Mouse (Mus musculus) liver, embryonic 11.5 days (tissue): ENCODE measurements around the gene Mpc1. TPM values are rescaled to one million over a fixed set of nuclear protein-coding genes. Genes with fewer than 3 reads are reported as not detected.
A peak's percentile ranks its signal among the peaks of the same experiment; 100 is the strongest.

ENCODE experiments used
- ATAC-seq: fragments of 200-750 bp; cut with Nextera tagmentation; replicated peaks from 2 replicates; pipeline ENCODE4 v1.8.0; 2017; ENCODE audit warnings: moderate number of reproducible peaks, mild to moderate bottlenecking, moderate TSS enrichment, moderate library complexity; ENCODE audit not compliant: low FRiP score
- DNase-seq: peaks from one replicate; pipeline ENCODE4 v3.0.0-alpha.2; 2017; ENCODE audit warnings: low spot score
- H3K27ac ChIP-seq: fragments of 300-500 bp; sonication (generic); 2 replicates; pipeline ENCODE4 v1.5.1; 2014; ENCODE audit warnings: mild to moderate bottlenecking, low read depth, low read length, control low read depth
- H3K27me3 ChIP-seq: fragments of 300-500 bp; sonication (generic); replicated peaks from 2 replicates; pipeline ENCODE4 v1.6.1; 2014; ENCODE audit warnings: low read length, mixed read lengths; ENCODE audit not compliant: control insufficient read depth, insufficient read depth
- H3K36me3 ChIP-seq: fragments of 300-500 bp; sonication (generic); 2 replicates; pipeline ENCODE4 v1.6.1; 2014; ENCODE audit warnings: mild to moderate bottlenecking, low read length, moderate library complexity, mixed read lengths; ENCODE audit not compliant: control insufficient read depth, insufficient read depth
- H3K4me1 ChIP-seq: fragments of 300-500 bp; sonication (generic); replicated peaks from 2 replicates; pipeline ENCODE4 v1.6.1; 2014; ENCODE audit warnings: low read length, mixed read lengths; ENCODE audit not compliant: control insufficient read depth, insufficient read depth
- H3K4me2 ChIP-seq: fragments of 300-500 bp; sonication (generic); 2 replicates; pipeline ENCODE4 v1.6.1; 2014; ENCODE audit warnings: mild to moderate bottlenecking, control low read depth, moderate library complexity
- H3K4me3 ChIP-seq: fragments of 300-500 bp; sonication (generic); 2 replicates; pipeline ENCODE4 v1.5.1; 2014; ENCODE audit warnings: low read depth, low read length, control low read depth
- H3K9ac ChIP-seq: fragments of 300-500 bp; sonication (generic); 2 replicates; pipeline ENCODE4 v1.6.1; 2014; ENCODE audit warnings: low read depth, low read length, control low read depth
- H3K9me3 ChIP-seq: fragments of 300-500 bp; sonication (generic); 2 replicates; pipeline ENCODE4 v1.6.1; 2016; ENCODE audit warnings: low read length, inconsistent platforms, mixed read lengths; ENCODE audit not compliant: control insufficient read depth
- WGBS: fragments of 180-500 bp; shearing (Covaris S2); extraction: QIAGEN DNeasy Blood & Tissue Kit; methylation state at CpG from one replicate; pipeline ENCODE4 v1.1.7; 2014; 5-methylcytosine and 5-hydroxymethylcytosine counted together
- polyA plus RNA-seq: library from polyadenylated mRNA; unstranded; fragments of >200 nt; fragmentation: Nextera tagmentation; extraction: Ambion mirVana; gene quantifications from 2 replicates; pipeline ENCODE4 v1.2.1, GENCODE M21; 2014

The Mpc1 gene
- polyA plus RNA-seq, 1 experiment from 2014 or later, result 123 TPM

- WGBS, result 31% methylated on average over 6 of the region's 6 CpGs
These were observed 10.5 kb upstream of the Mpc1 start for GRCm38 (mm10) chr17:8272054-8272749.

GRCm38 (mm10) chr17:8272951-8273350, 9.8 kb upstream of the Mpc1 start:
- DNase-seq (no peak), ATAC-seq (no peak)
- Histone ChIP-seq H3K4me1 (0 out of 2 replicates have a peak, but pooled peaks cover 2% of the 10 kb centered on the region), H3K27ac (no peak overlapping the region), H3K27me3 (0 out of 2 replicates have a peak, but pooled peaks cover 7% of the 10 kb centered on the region), H3K9me3 (no peaks in the 10 kb centered on the region), H3K4me3 (no peak overlapping the region), H3K4me2 (no peak overlapping the region), H3K36me3 (no peaks in the 10 kb centered on the region), H3K9ac (no peak overlapping the region)
- 50% methylated on average over 6 of the region's 6 CpGs for WGBS

More at GRCm38 (mm10) chr17:8272054-8272749, 10.5 kb upstream of the Mpc1 start:
- H3K4me2 ChIP-seq, result no peak overlapping the region
- 0 out of 2 replicates have a peak, but pooled peaks cover 2% of the 10 kb centered on the region for H3K4me1 ChIP-seq
- no peak overlapping the region for H3K4me3 ChIP-seq
- H3K9ac ChIP-seq, result no peak overlapping the region
- ATAC-seq (no peak), DNase-seq (no peak)
- no peaks in the 10 kb centered on the region for H3K36me3 ChIP-seq
- no peaks in the 10 kb centered on the region for H3K9me3 ChIP-seq
- no peak overlapping the region for H3K27ac ChIP-seq
- 0 out of 2 replicates have a peak, but pooled peaks cover 7% of the 10 kb centered on the region for H3K27me3 ChIP-seq

GRCm38 (mm10) chr17:8276071-8276470, 6.6 kb upstream of the Mpc1 start:
- no peak overlapping the region for H3K9ac ChIP-seq
- H3K4me1 ChIP-seq, result 0 out of 2 replicates have a peak, but pooled peaks cover 2% of the 10 kb centered on the region
- no peak for DNase-seq
- WGBS, result 63% methylated on average over 4 of the region's 4 CpGs
- H3K4me3 ChIP-seq, result no peak overlapping the region
- H3K27me3 ChIP-seq, result 0 out of 2 replicates have a peak, but pooled peaks cover 3% of the 10 kb centered on the region
- H3K9me3 ChIP-seq, result no peaks in the 10 kb centered on the region
- no peaks in the 10 kb centered on the region for H3K36me3 ChIP-seq
- no peak overlapping the region for H3K4me2 ChIP-seq
- no peak for ATAC-seq
- no peak overlapping the region for H3K27ac ChIP-seq

GRCm38 (mm10) chr17:8276680-8277079, 6.0 kb upstream of the Mpc1 start:
- no peak for DNase-seq
- 0 out of 2 replicates have a peak, but pooled peaks cover 3% of the 10 kb centered on the region for H3K27me3 ChIP-seq
- H3K27ac ChIP-seq, result no peak overlapping the region
- no peak overlapping the region for H3K4me3 ChIP-seq
- no peak overlapping the region for H3K4me2 ChIP-seq
- 73% methylated on average over 7 of the region's 7 CpGs for WGBS
- H3K36me3 ChIP-seq, result no peaks in the 10 kb centered on the region
- H3K9ac ChIP-seq, result no peak overlapping the region
- no peaks in the 10 kb centered on the region for H3K9me3 ChIP-seq
- no peak for ATAC-seq
- H3K4me1 ChIP-seq, result 0 out of 2 replicates have a peak, but pooled peaks cover 2% of the 10 kb centered on the region

- Histone ChIP-seq H3K27ac (no peak overlapping the region), H3K36me3 (no peaks in the 10 kb centered on the region), H3K4me3 (no peak overlapping the region), H3K27me3 (0 out of 2 replicates have a peak, but pooled peaks cover 3% of the 10 kb centered on the region), H3K9ac (no peak overlapping the region), H3K4me2 (no peak overlapping the region), H3K9me3 (no peaks in the 10 kb centered on the region), H3K4me1 (0 out of 2 replicates have a peak, but pooled peaks cover 2% of the 10 kb centered on the region)
- 92% methylated on average over 3 of the region's 3 CpGs for WGBS
- no peak for ATAC-seq
- DNase-seq, result no peak
These were observed 5.4 kb upstream of the Mpc1 start for GRCm38 (mm10) chr17:8277266-8277665.

- no peak overlapping the region for H3K9ac ChIP-seq
- 0 out of 2 replicates have a peak, but pooled peaks cover 3% of the 10 kb centered on the region for H3K27me3 ChIP-seq
- no peak overlapping the region for H3K4me2 ChIP-seq
- DNase-seq (no peak), ATAC-seq (no peak)
- H3K27ac ChIP-seq, result no peak overlapping the region
- no peaks in the 10 kb centered on the region for H3K36me3 ChIP-seq
- H3K9me3 ChIP-seq, result no peaks in the 10 kb centered on the region
- WGBS, result 66% methylated on average over 3 of the region's 3 CpGs
- H3K4me3 ChIP-seq, result no peak overlapping the region
- peaks cover 2% of the 10 kb centered on the region for H3K4me1 ChIP-seq
These were observed 4.3 kb upstream of the Mpc1 start for GRCm38 (mm10) chr17:8278356-8278755.

GRCm38 (mm10) chr17:8283526-8284253, 986 bp downstream of the Mpc1 start:
- ATAC-seq (peak; percentile 96), DNase-seq (peak; percentile 89)
- Histone ChIP-seq H3K4me2 (peak overlapping the region; percentile 98), H3K36me3 (no peaks in the 10 kb centered on the region), H3K9me3 (no peaks in the 10 kb centered on the region), H3K27ac (peak overlapping the region; percentile 93), H3K4me1 (no peaks in the 10 kb centered on the region; the same call in none of the 2 replicates), H3K27me3 (no peaks in the 10 kb centered on the region), H3K9ac (peak overlapping the region; percentile 89), H3K4me3 (peak overlapping the region; percentile 93)
- under 1% methylated on average over 77 of the region's 77 CpGs for WGBS

- peak overlapping the region; percentile 98 for H3K4me2 ChIP-seq
- no peaks in the 10 kb centered on the region for H3K36me3 ChIP-seq
- H3K4me3 ChIP-seq, result peak overlapping the region; percentile 93
- no peaks in the 10 kb centered on the region; the same call in none of the 2 replicates for H3K4me1 ChIP-seq
- H3K9me3 ChIP-seq, result no peaks in the 10 kb centered on the region
- DNase-seq, result peak; percentile 56
- peak overlapping the region; percentile 86 for H3K9ac ChIP-seq
- peak; percentile 43 for ATAC-seq
- no peaks in the 10 kb centered on the region for H3K27me3 ChIP-seq
- under 1% methylated on average over 32 of the region's 32 CpGs for WGBS
- peak overlapping the region; percentile 93 for H3K27ac ChIP-seq
These were observed 1.6 kb downstream of the Mpc1 start for GRCm38 (mm10) chr17:8284254-8284661.
